Mouse (Mus musculus): ENCODE measurements around the gene Ckap2l. TPM values are rescaled to one million over a fixed set of nuclear protein-coding genes. Genes with fewer than 3 reads are reported as not detected.

The Ckap2l gene
- total RNA-seq, 2 experiments from 2014 or later, result 0.81 to 0.95 TPM

Other genes starting within 250 kb of the Ckap2l start
- not detected for gene Vinac1, start 249.0 kb downstream of the Ckap2l start, total RNA-seq (2021)
- 10 to 100 TPM; 17.1 to 18.8 TPM for gene Ttl, start 231.3 kb downstream of the Ckap2l start, total RNA-seq (2021)
- gene Polr1b, start 196.2 kb downstream of the Ckap2l start, total RNA-seq (2021), result 10 to 100 TPM; 10.3 to 11.3 TPM
- gene Chchd5, start 167.5 kb downstream of the Ckap2l start, total RNA-seq (2021), result 10 to 100 TPM; 10.0 to 10.1 TPM
- gene Slc20a1, start 98.4 kb downstream of the Ckap2l start, total RNA-seq (2021), result 10 to 100 TPM; 11.3 to 12.4 TPM
- not detected for gene Il1a, start 12.8 kb upstream of the Ckap2l start, total RNA-seq (2021)
- gene Il1b, start 73.9 kb upstream of the Ckap2l start, total RNA-seq (2021), result not detected
- not detected for gene F830045P16Rik, start 239.4 kb upstream of the Ckap2l start, total RNA-seq (2021)